Mouse (Mus musculus): ENCODE measurements around the gene Thnsl1. TPM values are rescaled to one million over a fixed set of nuclear protein-coding genes. Genes with fewer than 3 reads are reported as not detected.

Gene Thnsl1
- total and polyA plus RNA-seq, 2 experiments from 2014 or later: 5.8 to 6.1 TPM

DNA sequence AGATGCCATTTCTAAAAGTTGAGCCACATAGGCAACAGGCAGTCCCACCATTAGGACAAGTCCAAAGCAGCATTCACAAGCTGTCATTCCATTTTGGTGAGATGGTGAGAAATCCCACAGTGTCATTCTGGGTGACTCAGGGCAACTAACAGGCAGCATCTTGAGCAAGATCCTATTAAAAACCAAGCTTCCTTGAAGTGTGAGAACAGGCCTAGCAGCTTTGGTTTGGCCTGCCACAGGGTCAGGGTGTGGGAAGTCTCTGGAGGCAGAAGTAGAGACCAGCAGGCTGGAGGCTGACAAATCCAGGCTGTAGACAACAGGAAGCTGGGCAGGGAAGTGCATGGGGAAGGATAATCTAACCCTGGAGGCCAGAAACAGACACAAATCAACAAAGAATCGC, 22.7 kb upstream of the Thnsl1 start:
- no peaks in the 10 kb centered on the region for H3K27me3 ChIP-seq (ENCODE audit: control insufficient read depth, insufficient read depth, low read length)
- H3K4me3 ChIP-seq (ENCODE audit: low read depth, low read length): no peak overlapping the region
- ATAC-seq (ENCODE audit: insufficient read depth, low read depth) (no peak), DNase-seq (ENCODE audit: low spot score) (no peak)
- no peak overlapping the region for H3K9ac ChIP-seq (replicated peaks; ENCODE audit: low read depth, low read length)
- H3K27ac ChIP-seq (ENCODE audit: low read depth): no peak overlapping the region
- 45% methylated on average over 1 of the region's 1 CpGs for WGBS
- TF ChIP-seq CTCF (IDR thresholded peaks at IDR 0.05; ENCODE audit: low read depth) (no peak), EP300 (IDR thresholded peaks at IDR 0.05; ENCODE audit: low read depth) (no peak)
- H3K36me3 ChIP-seq (replicated peaks; ENCODE audit: control insufficient read depth, insufficient read depth, low read length): no peaks in the 10 kb centered on the region
- no peaks in the 10 kb centered on the region for H3K9me3 ChIP-seq (replicated peaks; ENCODE audit: control insufficient read depth, low read length)
- H3K4me1 ChIP-seq (ENCODE audit: control insufficient read depth, insufficient read depth): no peaks in the 10 kb centered on the region
- H3K4me2 ChIP-seq (ENCODE audit: low read depth, low read length): no peak overlapping the region

GRCm38 (mm10) chr2:21187576-21187975, 17.9 kb upstream of the Thnsl1 start:
- no peak overlapping the region for H3K9ac ChIP-seq (replicated peaks; ENCODE audit: low read depth, low read length)
- H3K27ac ChIP-seq (ENCODE audit: low read depth): no peak overlapping the region
- H3K4me1 ChIP-seq (ENCODE audit: control insufficient read depth, insufficient read depth): no peaks in the 10 kb centered on the region
- no peak for ATAC-seq (ENCODE audit: insufficient read depth, low read depth)
- H3K36me3 ChIP-seq (replicated peaks; ENCODE audit: control insufficient read depth, insufficient read depth, low read length): no peaks in the 10 kb centered on the region
- H3K4me3 ChIP-seq (ENCODE audit: low read depth, low read length): no peak overlapping the region
- TF ChIP-seq EP300 (IDR thresholded peaks at IDR 0.05; ENCODE audit: low read depth) (no peak), CTCF (IDR thresholded peaks at IDR 0.05; ENCODE audit: low read depth) (peak; percentile 67)
- H3K9me3 ChIP-seq (replicated peaks; ENCODE audit: control insufficient read depth, low read length): no peaks in the 10 kb centered on the region
- no peaks in the 10 kb centered on the region for H3K27me3 ChIP-seq (ENCODE audit: control insufficient read depth, insufficient read depth, low read length)
- WGBS: 44% methylated on average over 7 of the region's 7 CpGs
- H3K4me2 ChIP-seq (ENCODE audit: low read depth, low read length): no peak overlapping the region
- no peak for DNase-seq (ENCODE audit: low spot score)

DNA sequence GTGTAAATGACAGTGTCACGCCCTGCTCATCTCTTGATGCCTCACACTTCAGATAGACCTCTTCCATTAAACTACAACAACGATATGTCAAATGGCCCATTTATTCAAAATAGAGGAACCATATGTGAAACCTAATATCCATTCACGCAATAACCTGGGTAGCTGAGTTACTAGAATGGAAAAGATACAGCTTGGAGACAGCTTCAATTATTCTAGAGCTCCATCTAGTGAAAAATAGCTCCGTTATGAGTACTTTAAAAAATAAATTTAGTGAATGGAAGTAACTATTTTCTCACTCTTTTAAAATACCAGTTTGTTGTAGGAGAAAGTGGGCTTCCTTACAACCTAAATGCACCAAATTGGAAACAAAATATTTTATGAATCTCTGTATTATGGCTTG, 16.9 kb upstream of the Thnsl1 start:
- Histone ChIP-seq H3K9ac (replicated peaks; ENCODE audit: low read depth, low read length) (no peak overlapping the region), H3K9me3 (replicated peaks; ENCODE audit: control insufficient read depth, low read length) (no peaks in the 10 kb centered on the region), H3K27ac (ENCODE audit: low read depth) (no peak overlapping the region), H3K4me2 (ENCODE audit: low read depth, low read length) (no peak overlapping the region), H3K36me3 (replicated peaks; ENCODE audit: control insufficient read depth, insufficient read depth, low read length) (no peaks in the 10 kb centered on the region), H3K4me3 (ENCODE audit: low read depth, low read length) (no peak overlapping the region), H3K4me1 (ENCODE audit: control insufficient read depth, insufficient read depth) (no peaks in the 10 kb centered on the region), H3K27me3 (ENCODE audit: control insufficient read depth, insufficient read depth, low read length) (no peaks in the 10 kb centered on the region)
- ATAC-seq (ENCODE audit: insufficient read depth, low read depth) (no peak), DNase-seq (ENCODE audit: low spot score) (no peak)
- TF ChIP-seq CTCF (IDR thresholded peaks at IDR 0.05; ENCODE audit: low read depth) (no peak; the same call in 1 of the 2 replicates), EP300 (IDR thresholded peaks at IDR 0.05; ENCODE audit: low read depth) (no peak)
- WGBS: 71% methylated on average over 4 of the region's 4 CpGs

- WGBS: 73% methylated on average over 1 of the region's 1 CpGs
Observed at GRCm38 (mm10) chr2:21191232-21191631, 14.3 kb upstream of the Thnsl1 start.

DNA sequence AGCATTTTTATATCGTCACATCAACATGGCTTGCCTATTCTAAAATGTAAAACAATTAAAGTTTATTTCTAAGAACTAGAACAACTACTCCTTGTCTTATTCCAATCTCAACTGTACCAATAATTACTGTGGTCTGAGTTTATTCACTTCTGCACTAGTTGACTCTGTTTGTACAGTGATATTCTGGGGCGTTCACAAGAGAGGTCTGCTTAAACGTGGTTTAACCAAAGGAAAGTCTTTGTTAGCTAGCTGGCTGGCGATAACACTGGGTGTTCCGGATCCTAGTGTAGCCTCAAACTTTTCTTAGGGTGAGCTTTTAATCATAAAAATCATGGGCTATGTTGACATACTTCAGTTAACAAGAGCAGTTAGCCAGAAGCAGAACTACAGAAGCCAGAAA, 10.3 kb upstream of the Thnsl1 start:
- Histone ChIP-seq H3K9ac (replicated peaks; ENCODE audit: low read depth, low read length) (no peak overlapping the region), H3K27me3 (ENCODE audit: control insufficient read depth, insufficient read depth, low read length) (no peaks in the 10 kb centered on the region), H3K36me3 (replicated peaks; ENCODE audit: control insufficient read depth, insufficient read depth, low read length) (no peaks in the 10 kb centered on the region), H3K4me3 (ENCODE audit: low read depth, low read length) (no peak overlapping the region), H3K4me1 (ENCODE audit: control insufficient read depth, insufficient read depth) (peaks cover 3% of the 10 kb centered on the region; the same call in 1 of the 2 replicates), H3K27ac (ENCODE audit: low read depth) (no peak overlapping the region), H3K4me2 (ENCODE audit: low read depth, low read length) (no peak overlapping the region), H3K9me3 (replicated peaks; ENCODE audit: control insufficient read depth, low read length) (0 out of 2 replicates have a peak, but pooled peaks cover 4% of the 10 kb centered on the region)
- DNase-seq (ENCODE audit: low spot score) (no peak), ATAC-seq (ENCODE audit: insufficient read depth, low read depth) (no peak)
- no peak for TF ChIP-seq EP300 (IDR thresholded peaks at IDR 0.05; ENCODE audit: low read depth)
- no peak for TF ChIP-seq CTCF (IDR thresholded peaks at IDR 0.05; ENCODE audit: low read depth)
- 86% methylated on average over 5 of the region's 5 CpGs for WGBS

More at GRCm38 (mm10) chr2:21191232-21191631, 14.3 kb upstream of the Thnsl1 start:
- no peaks in the 10 kb centered on the region for H3K4me1 ChIP-seq (ENCODE audit: control insufficient read depth, insufficient read depth)
- no peaks in the 10 kb centered on the region for H3K9me3 ChIP-seq (replicated peaks; ENCODE audit: control insufficient read depth, low read length)
- TF ChIP-seq CTCF (IDR thresholded peaks at IDR 0.05; ENCODE audit: low read depth): no peak
- TF ChIP-seq EP300 (IDR thresholded peaks at IDR 0.05; ENCODE audit: low read depth): no peak
- no peak overlapping the region for H3K9ac ChIP-seq (replicated peaks; ENCODE audit: low read depth, low read length)
- H3K27me3 ChIP-seq (ENCODE audit: control insufficient read depth, insufficient read depth, low read length): no peaks in the 10 kb centered on the region
- DNase-seq (ENCODE audit: low spot score): no peak
- no peaks in the 10 kb centered on the region for H3K36me3 ChIP-seq (replicated peaks; ENCODE audit: control insufficient read depth, insufficient read depth, low read length)
- no peak for ATAC-seq (ENCODE audit: insufficient read depth, low read depth)
- no peak overlapping the region for H3K4me3 ChIP-seq (ENCODE audit: low read depth, low read length)
- H3K4me2 ChIP-seq (ENCODE audit: low read depth, low read length): no peak overlapping the region
- no peak overlapping the region for H3K27ac ChIP-seq (ENCODE audit: low read depth)

GRCm38 (mm10) chr2:21199051-21199450, 6.5 kb upstream of the Thnsl1 start:
- no peak overlapping the region for H3K4me3 ChIP-seq (ENCODE audit: low read depth, low read length)
- DNase-seq (ENCODE audit: low spot score) (no peak), ATAC-seq (ENCODE audit: insufficient read depth, low read depth) (0 out of 2 replicates have a peak, but pooled peaks have one; percentile 6)
- no peaks in the 10 kb centered on the region for H3K27me3 ChIP-seq (ENCODE audit: control insufficient read depth, insufficient read depth, low read length)
- H3K36me3 ChIP-seq (replicated peaks; ENCODE audit: control insufficient read depth, insufficient read depth, low read length): no peaks in the 10 kb centered on the region
- no peak overlapping the region for H3K27ac ChIP-seq (ENCODE audit: low read depth)
- WGBS: 32% methylated on average over 3 of the region's 3 CpGs
- no peak overlapping the region for H3K9ac ChIP-seq (replicated peaks; ENCODE audit: low read depth, low read length)
- H3K4me2 ChIP-seq (ENCODE audit: low read depth, low read length): no peak overlapping the region
- 0 out of 2 replicates have a peak, but pooled peaks cover 4% of the 10 kb centered on the region for H3K9me3 ChIP-seq (replicated peaks; ENCODE audit: control insufficient read depth, low read length)
- peaks cover 17% of the 10 kb centered on the region for H3K4me1 ChIP-seq (ENCODE audit: control insufficient read depth, insufficient read depth)
- no peak for TF ChIP-seq EP300 (IDR thresholded peaks at IDR 0.05; ENCODE audit: low read depth)
- TF ChIP-seq CTCF (IDR thresholded peaks at IDR 0.05; ENCODE audit: low read depth): no peak
